Mouse (Mus musculus) brain, embryonic 14.5 days (tissue): Measurements from ENCODE around the gene Unc119b.

Source experiments
- CTCF ChIP-seq: fragments of 200-500 bp; IDR thresholded peaks from 2 replicates; pipeline ENCODE4 v1.5.1; 2012; ENCODE audit warnings: inconsistent platforms, mild to moderate bottlenecking, moderate library complexity, borderline replicate concordance; ENCODE audit not compliant: insufficient read depth, insufficient read length; ENCODE audit errors: extremely low read depth
- POLR2A ChIP-seq: fragments of 200-500 bp; IDR thresholded peaks from 2 replicates; pipeline ENCODE4 v1.6.1; 2012; ENCODE audit warnings: mild to moderate bottlenecking, inconsistent platforms, borderline replicate concordance; ENCODE audit not compliant: poor library complexity, insufficient read depth, insufficient read length, severe bottlenecking; ENCODE audit errors: extremely low read depth

- TF ChIP-seq CTCF (no peak), POLR2A (no peak)
Observed at GRCm38 (mm10) chr5:115132465-115132864, 2.3 kb downstream of the Unc119b start.
